Mouse (Mus musculus): ENCODE data around the gene Scd3.

DNA sequence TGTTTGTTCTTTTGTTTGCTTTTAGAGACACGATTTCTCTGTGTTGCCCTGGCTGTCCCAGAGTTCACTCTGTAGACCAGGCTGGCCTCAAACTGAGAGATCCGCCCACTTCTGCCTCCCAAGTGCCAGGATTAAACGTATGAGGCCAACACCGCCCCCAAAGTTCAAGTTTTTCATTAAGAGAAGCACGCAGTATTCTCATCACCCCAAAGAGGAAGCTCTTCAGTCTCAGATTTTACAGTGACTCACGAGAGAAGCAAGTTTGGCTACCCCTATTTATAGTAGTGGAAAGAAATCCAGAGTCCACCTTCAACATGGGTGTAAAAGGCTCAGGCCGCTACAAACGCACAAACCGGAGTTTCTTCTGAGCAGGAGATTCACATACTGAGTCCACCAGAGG, 61.2 kb downstream of the Scd3 start:
- no peak for TF ChIP-seq EP300 (IDR thresholded peaks at IDR 0.05)
- TF ChIP-seq CTCF (IDR thresholded peaks at IDR 0.05): no peak
